Mouse (Mus musculus) adrenal gland, postnatal 14 days (tissue): ENCODE measurements around the gene Ifih1. TPM values are rescaled to one million over a fixed set of nuclear protein-coding genes. Genes with fewer than 3 reads are reported as not detected.

Source experiments
- DNase-seq: peaks from one replicate; pipeline ENCODE4 v3.0.0; 2021; ENCODE audit warnings: mixed read lengths
- total RNA-seq: library from RNA; stranded (reverse); gene quantifications from 2 replicates; pipeline ENCODE4 v1.2.3, GENCODE M21; 2021

Ifih1 gene
- total RNA-seq, 1 experiment from 2014 or later: 8.7 TPM

DNA sequence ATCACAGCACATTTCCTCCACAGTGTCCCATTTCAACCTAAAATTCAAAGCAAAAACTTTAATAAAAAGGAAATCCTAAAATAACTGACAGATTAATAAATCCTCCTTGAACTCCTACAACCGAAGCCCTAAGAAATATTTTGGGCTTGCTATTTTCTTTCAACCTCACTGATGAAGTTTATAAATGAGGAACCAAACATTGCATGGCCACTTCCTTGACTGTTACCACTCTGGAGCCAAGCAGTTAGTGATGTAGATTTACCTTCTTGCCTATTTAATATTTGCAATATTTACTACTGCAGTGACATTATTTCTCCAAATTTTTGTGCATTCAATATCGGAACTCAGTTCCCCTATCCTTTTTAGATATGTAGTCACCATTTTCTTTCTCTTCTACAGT is 6.2 kb downstream of the Ifih1 start:
- no peak for DNase-seq

- peak; percentile 26 for DNase-seq
Measured at GRCm38 (mm10) chr2:62630446-62630845, 15.6 kb downstream of the Ifih1 start.

GRCm38 (mm10) chr2:62628356-62628755 is 17.7 kb downstream of the Ifih1 start:
- DNase-seq: no peak

GRCm38 (mm10) chr2:62627728-62628127 is 18.3 kb downstream of the Ifih1 start:
- no peak for DNase-seq

GRCm38 (mm10) chr2:62623024-62623441 is 23.0 kb downstream of the Ifih1 start:
- no peak for DNase-seq

DNA sequence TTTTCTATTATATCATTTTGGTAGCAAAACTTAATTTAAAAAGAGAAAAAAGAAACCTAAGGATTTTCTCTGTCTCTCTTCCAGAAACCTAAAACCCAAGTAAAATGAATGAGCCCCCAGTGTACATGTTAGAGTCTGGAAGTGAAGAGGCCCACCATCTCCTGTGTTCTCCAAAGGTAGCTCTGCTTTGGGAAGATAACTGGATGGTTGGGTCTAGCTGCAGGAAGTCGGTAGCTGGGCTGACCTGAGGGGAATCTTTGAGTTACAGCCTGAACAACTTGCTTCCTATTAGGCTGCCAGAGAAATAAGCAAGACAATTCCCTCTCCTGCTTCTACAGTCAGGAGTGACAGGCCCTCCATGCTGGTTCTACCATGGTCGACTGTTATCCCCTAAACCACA is 26.4 kb downstream of the Ifih1 start:
- DNase-seq: no peak

DNA sequence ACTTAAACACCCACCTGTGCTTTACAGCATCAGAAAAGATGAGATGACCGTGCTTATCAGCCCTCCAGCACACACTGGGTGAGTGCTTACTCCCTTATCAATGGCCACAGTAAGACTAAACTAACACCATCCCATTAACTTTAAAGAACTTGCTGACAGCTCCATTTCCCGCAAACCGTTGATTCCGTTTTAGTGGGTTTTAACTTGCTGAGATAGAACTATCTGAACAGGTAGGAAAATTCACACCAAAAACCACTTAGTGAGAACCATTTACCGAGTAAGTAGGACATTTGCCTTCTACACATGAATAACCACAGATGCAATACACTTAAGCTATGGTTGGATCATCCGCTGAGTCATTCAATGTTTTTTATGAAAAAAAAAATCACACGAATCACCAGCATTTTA is 27.1 kb downstream of the Ifih1 start:
- DNase-seq: no peak

DNA sequence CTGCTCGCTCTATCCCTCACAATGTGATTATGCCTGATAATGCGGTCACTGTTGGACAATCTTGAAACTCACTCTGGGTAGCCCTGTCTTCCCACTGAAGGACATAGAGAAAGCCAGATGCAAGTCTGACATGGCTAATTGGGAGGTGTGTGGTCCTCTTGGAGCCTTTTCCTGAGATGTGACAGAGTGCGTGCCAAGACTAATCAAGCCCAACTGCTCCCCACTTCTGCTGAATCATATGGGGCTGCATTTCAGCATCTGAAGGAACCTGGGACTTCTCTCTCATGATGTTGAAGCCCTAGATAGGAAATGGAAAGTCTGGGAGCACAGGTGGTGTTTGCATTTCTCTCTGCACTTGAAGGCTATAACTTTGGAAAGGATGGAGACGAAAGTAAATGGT is 32.9 kb downstream of the Ifih1 start:
- DNase-seq: no peak

GRCm38 (mm10) chr2:62606205-62606604 is 39.9 kb downstream of the Ifih1 start:
- DNase-seq: no peak

GRCm38 (mm10) chr2:62603530-62603929 is 42.5 kb downstream of the Ifih1 start:
- no peak for DNase-seq

DNA sequence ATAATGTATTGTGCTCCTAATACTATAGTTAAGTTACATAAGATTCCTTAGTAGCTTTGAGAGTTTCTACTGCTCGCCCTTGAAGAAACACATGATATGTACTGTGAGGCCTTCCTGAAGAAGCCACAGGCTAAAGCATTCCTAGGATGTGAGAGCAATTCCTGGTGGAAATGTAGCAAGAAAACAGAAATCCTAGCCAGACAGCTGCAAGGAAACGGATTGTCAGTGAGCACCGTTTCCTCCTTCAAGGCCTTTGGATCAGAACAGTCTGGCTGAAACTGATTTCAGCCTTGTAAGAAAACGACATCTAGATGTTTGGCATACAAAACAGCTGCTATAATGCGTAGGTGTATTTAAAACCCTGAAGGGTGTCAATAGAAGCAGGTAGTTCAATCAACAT is 49.5 kb downstream of the Ifih1 start:
- no peak for DNase-seq

GRCm38 (mm10) chr2:62594491-62594890 is 51.6 kb downstream of the Ifih1 start:
- no peak for DNase-seq

DNA sequence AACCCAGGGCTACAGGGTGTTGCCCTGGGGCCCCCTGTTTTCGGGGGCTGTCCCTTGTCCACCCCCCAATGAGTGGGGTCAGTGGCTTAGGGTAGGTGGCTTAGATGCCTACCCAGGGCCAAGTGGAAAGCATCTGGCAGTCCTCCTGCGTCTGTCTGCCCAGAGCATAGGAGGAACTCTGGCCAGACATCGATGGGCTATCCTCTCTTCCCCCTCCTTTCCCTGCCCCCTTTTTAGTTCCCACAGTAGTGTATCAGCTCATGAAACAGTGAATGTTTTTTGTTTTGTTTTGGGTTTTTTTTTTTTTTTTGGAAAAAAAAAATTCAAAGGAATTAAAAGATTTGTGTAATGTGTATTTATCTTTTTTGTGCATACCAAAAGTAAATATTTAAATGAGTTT is 54.5 kb downstream of the Ifih1 start:
- DNase-seq: no peak

GRCm38 (mm10) chr2:62589333-62589732 is 56.7 kb downstream of the Ifih1 start:
- no peak for DNase-seq

DNA sequence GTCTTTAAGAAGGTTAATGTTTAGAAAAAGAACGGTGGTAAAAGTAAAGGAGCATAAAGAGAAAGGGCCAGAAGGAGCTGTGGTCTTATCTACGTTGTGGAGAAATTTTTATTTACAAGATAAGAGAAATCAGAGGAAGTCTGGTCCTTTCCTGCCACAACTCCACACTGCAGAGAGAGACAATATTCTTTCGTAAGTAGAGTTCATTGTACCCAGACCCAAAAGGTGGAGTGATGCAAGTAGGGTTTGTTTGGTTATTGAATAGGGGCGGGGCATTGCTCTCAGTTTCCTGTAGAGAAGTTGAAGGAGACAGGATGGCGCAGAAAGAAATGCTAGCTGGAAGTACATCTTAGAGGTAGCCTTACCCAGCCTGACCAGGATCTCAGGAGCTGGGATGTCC is 60.3 kb downstream of the Ifih1 start:
- DNase-seq: no peak

DNA sequence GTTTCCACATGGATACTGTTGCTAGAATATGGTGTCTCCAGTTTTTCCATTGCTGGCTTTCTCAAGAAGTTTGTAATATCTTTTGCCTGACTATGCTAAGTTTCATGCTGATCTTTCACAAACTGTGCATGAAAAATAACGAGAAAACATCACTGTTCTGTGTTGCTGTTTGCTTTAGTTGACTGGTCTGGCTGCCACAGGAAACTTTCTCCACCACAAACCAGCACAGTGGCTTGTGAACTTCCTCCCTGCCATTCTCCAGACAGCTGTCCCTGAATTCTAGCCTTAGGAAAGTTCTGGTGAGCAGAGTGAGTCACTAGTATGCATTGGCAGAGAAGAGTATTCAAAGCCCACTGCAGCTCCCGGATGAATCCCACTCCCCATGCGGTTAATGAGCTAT is 71.1 kb downstream of the Ifih1 start:
- DNase-seq: no peak

DNA sequence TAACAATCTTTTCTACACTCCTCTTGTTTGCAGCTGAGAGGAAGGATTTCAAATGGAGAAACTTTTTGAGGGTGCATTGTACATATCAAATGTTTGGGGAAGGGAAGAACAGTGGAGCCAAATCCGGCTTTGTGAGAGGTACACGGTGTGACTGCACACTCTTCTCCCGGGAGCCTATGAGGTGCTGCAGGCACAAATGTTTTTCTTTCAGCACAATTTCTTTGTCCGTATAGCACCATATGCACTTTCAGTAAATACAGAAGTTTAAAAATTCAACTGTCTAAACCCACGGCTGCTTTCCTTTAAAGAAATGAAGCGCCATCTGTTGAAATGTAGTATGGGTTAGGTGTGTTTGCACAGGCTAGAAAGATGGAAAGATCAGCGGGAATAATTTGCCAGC is 71.8 kb downstream of the Ifih1 start:
- DNase-seq: no peak

DNA sequence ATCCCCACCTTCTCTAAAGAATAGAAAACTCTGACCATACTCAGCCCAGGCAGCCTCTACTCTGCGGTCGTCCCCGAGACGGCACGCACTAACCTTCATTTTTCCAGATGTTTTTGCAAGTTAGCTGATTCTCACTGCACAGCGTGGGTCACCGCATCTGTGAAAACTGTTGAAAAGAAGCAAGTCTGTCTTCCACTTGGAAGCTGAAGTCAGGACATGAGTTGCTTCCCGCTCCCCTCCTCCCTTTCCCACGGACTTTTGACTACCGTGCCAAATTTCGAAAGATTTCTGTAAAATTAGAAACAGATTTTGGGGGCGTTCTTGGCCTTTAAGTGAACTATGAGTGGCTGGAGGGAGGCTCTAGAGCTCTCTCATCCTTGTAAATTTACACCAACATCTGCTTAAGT is 72.3 kb downstream of the Ifih1 start, which contains the start of gene Fap:
TSS of gene Fap (minus strand) at position 323 of the 407 bp plus-strand sequence.
- DNase-seq: no peak

GRCm38 (mm10) chr2:62573099-62573752 is 72.8 kb downstream of the Ifih1 start:
- DNase-seq: no peak

DNA sequence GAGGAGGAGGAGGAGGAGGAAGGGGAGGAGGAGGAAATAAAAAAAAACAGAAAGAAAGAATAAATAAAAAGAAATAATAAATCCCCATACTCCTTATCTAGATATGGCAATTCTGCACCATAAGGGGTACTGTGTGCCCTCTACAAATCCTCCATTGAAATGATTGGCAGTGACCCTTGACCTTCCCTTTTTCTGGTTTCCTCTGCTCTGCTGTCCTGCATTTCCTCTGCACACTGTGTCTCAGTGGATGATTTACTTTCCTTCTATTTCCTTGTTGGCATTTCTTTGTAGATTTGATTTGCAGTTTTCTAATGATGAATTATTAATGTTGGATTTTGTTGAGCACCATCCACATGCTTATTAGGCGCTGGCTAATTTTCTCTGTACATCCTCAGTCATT is 81.4 kb downstream of the Ifih1 start:
- DNase-seq: no peak

- no peak for DNase-seq
Measured at GRCm38 (mm10) chr2:62562661-62563485, 83.2 kb downstream of the Ifih1 start.

GRCm38 (mm10) chr2:62557417-62557816 is 88.6 kb downstream of the Ifih1 start:
- no peak for DNase-seq

- DNase-seq: no peak
Measured at GRCm38 (mm10) chr2:62556349-62556748, 89.7 kb downstream of the Ifih1 start.

DNA sequence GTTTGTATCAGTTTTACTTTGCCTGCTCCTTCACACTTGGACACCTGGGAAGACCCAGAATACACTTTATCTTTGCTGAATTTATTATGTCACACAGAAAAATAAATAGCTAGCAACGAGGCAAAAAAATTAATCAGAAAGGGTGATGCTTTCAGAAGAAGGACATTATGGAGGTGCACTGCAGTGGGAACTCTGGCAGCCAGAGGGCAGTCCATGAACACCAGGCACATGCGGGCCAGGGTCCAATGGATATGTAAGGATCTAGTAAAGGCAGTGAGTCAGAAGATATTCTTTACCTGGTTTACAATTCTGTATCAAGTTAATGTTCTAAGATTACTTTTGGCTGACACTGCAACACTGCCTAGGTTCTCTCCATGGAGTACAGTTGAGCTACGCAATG is 96.4 kb downstream of the Ifih1 start:
- DNase-seq: no peak
